In genomic region chr1:118776594-118777441, GRCm38 (mm10) we compare ENCODE assay signal across 10 mouse cellular contexts.
DNase-seq lines count a peak whose midpoint lies in the region; ATAC-seq and TF ChIP-seq lines count a peak whose summit lies in the region.
"Had no signal": no experiment of that assay in that cellular context is flagged by ENCODE, and none has a peak within 500 bp of the region (broad histone marks: within the 10 kb centered on the region; RNA-seq: fewer than 3 reads in every experiment).

No protein-coding gene starts in this region.

- DNase-seq in kidney, postnatal 0 days (ENCODE audit: low spot score) = peak; percentile 47
- no peak for DNase-seq in kidney, adult 8-10 months
- peak; percentile 68 for DNase-seq in ZHBTc4 (ENCODE audit: low read depth, low spot score)
- peak; percentile 54 for DNase-seq in forelimb bud, embryonic 11.5 days (ENCODE audit: low read depth, low spot score)
- no peak for DNase-seq in adrenal gland, postnatal 10 days
- no peak for DNase-seq in thymus, postnatal 0 days (ENCODE audit: low spot score)
- no peak for DNase-seq in cerebellum, adult 9-11 months
- DNase-seq: lung, postnatal 36 days had no signal

- H3K4me1 ChIP-seq in kidney, postnatal 0 days (replicated peaks; ENCODE audit: insufficient read depth, low read length) = 0 out of 2 replicates have a peak, but pooled peaks cover 4% of the 10 kb centered on the region
- peaks cover 12% of the 10 kb centered on the region; the same call in 1 of the 2 replicates for H3K4me1 ChIP-seq in midbrain, embryonic 15.5 days

- no peaks in the 10 kb centered on the region for H3K27me3 ChIP-seq in kidney, postnatal 0 days (ENCODE audit: insufficient read depth, low read length)
- no peaks in the 10 kb centered on the region for H3K27me3 ChIP-seq in midbrain, embryonic 15.5 days (replicated peaks)

- H3K36me3 ChIP-seq in kidney, postnatal 0 days (ENCODE audit: insufficient read depth, low read length) = no peaks in the 10 kb centered on the region
- H3K36me3 ChIP-seq in midbrain, embryonic 15.5 days (replicated peaks) = no peaks in the 10 kb centered on the region

- H3K27ac ChIP-seq in kidney, postnatal 0 days = no peak overlapping the region
- H3K27ac ChIP-seq in midbrain, embryonic 15.5 days = peak overlapping the region; percentile 59

- no peak overlapping the region for H3K4me2 ChIP-seq in kidney, postnatal 0 days (ENCODE audit: low read length)
- H3K4me2 ChIP-seq in midbrain, embryonic 15.5 days = no peak overlapping the region

- no peak overlapping the region for H3K4me3 ChIP-seq in kidney, postnatal 0 days (replicated peaks; ENCODE audit: low read depth, low read length)
- H3K4me3 ChIP-seq in midbrain, embryonic 15.5 days = no peak overlapping the region

- no peak overlapping the region for H3K9ac ChIP-seq in kidney, postnatal 0 days (ENCODE audit: low read depth, low read length)
- H3K9ac ChIP-seq in midbrain, embryonic 15.5 days = no peak overlapping the region

- ATAC-seq in kidney, postnatal 0 days (replicated peaks; ENCODE audit: low FRiP score, low read depth) = peak; percentile 72
- peak; percentile 93 for ATAC-seq in midbrain, embryonic 15.5 days (replicated peaks)
- ATAC-seq: CD4-positive, CD25-positive, alpha-beta regulatory T cell, adult 4 months had no signal

- no peak for TF ChIP-seq CTCF in kidney, postnatal 0 days (IDR thresholded peaks at IDR 0.05; ENCODE audit: low read depth)

- no peaks in the 10 kb centered on the region for H3K9me3 ChIP-seq in kidney, postnatal 0 days (replicated peaks; ENCODE audit: low read length)
- H3K9me3 ChIP-seq in midbrain, embryonic 15.5 days = no peaks in the 10 kb centered on the region

- WGBS in kidney, postnatal 0 days = 14% methylated on average over 10 of the region's 10 CpGs
- WGBS in midbrain, embryonic 15.5 days = 29% methylated on average over 10 of the region's 10 CpGs

Comparison
In these comparisons a context has a peak if more than half of its experiments do, and no peak if none do; other contexts are left out.
1. DNase-seq: peak in kidney, postnatal 0 days (single experiment), ZHBTc4 (single experiment) and forelimb bud, embryonic 11.5 days (single experiment); none in kidney, adult 8-10 months (0 of 2), adrenal gland, postnatal 10 days (single experiment), thymus, postnatal 0 days (single experiment) and cerebellum, adult 9-11 months (single experiment).